Mouse (Mus musculus) lung, postnatal 0 days (tissue): Measurements from ENCODE around the gene Ly6g6f.

Experiments used
- CTCF ChIP-seq: IDR thresholded peaks from 2 replicates; pipeline ENCODE4 v1.5.1; 2016; ENCODE audit warnings: antibody characterized with exemption, mild to moderate bottlenecking
- EP300 ChIP-seq: IDR thresholded peaks from 2 replicates; pipeline ENCODE4 v1.6.1; 2016; ENCODE audit warnings: antibody characterized with exemption, mild to moderate bottlenecking, control low read depth

- no peak for TF ChIP-seq CTCF
- TF ChIP-seq EP300 = no peak
These were observed at the start of gene Ly6g6f for GRCm38 (mm10) chr17:35085208-35085865.
